Mouse (Mus musculus): Measurements from ENCODE around the gene Fam71e2.

DNA sequence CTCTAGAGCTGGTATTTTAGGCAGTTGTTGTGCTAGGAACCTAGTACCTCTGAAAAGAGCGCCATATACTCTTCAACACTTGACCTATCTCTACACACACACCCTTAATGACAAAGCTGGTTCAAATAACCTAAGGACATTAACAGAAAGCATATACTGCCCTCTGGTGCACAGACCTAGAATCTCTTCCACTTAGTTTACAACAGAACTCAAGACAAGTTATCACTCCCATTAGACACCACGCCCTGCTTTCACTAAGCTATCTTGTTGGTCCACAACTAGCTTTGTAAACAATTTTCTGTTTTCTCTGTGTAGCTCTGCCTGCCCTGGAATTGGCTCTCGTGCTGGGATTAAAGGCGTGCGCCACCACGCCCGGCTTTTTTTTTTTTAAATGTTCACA, 35.6 kb upstream of the Fam71e2 start:
- TF ChIP-seq CTCF (conservative IDR thresholded peaks at IDR 0.05; ENCODE audit: insufficient read depth, insufficient read length, low read depth, low read length) (0 out of 2 replicates have a peak, but pooled peaks have one; percentile 11), POLR2A (IDR thresholded peaks at IDR 0.05; ENCODE audit: low read depth, low read length) (no peak)

Data from kidney, adult 2 months (tissue).